Mouse (Mus musculus) liver, adult 10 weeks (tissue): ENCODE results near the gene Dda1. TPM values are rescaled to one million over a fixed set of nuclear protein-coding genes. Genes with fewer than 3 reads are reported as not detected.

Experiments
- polyA plus RNA-seq: library from polyadenylated mRNA; stranded (reverse); fragments of 350-450 nt; fragmentation: Illumina TruSeq; extraction: RNeasy Lipid Tissue Mini Kit (QIAGEN cat#74804); gene quantifications from one replicate; pipeline ENCODE4 v1.2.3, GENCODE M21; 2014; ENCODE audit warnings: low read depth, low replicate concordance

Gene Dda1
- polyA plus RNA-seq = 1.1 TPM

DNA sequence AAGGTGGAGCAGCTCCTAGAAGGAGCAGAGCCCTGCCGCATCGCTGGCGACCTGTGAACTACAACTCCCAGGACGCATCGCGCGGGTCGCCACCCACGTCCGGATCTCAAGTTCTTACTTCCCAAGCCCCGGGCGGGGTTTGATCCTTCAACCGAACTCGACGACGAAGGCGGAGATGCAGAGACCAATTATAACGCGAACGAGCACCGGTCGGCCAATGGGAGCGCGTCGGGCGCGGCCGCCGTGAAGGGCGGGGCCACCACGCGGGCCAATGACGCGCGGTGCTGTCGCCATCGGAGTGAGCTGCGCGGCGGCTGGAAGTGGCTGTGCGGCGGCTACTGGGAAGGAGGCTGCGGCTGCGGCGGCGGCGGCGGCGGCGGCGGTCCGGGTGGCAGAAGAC lies at the start of gene Dda1:
Dda1 (plus strand) TSS at position 284 of the 400 bp plus-strand sequence.

GRCm38 (mm10) chr8:71463188-71464033 lies 5.6 kb upstream of the Dda1 start, which contains the start of gene Abhd8:
TSS of gene Abhd8 (minus strand) at chr8:71463655.

GRCm38 (mm10) chr8:71464513-71465500 lies 4.2 kb upstream of the Dda1 start, which contains the start of gene Mrpl34:
TSS of gene Mrpl34 (plus strand) at chr8:71464959.

DNA sequence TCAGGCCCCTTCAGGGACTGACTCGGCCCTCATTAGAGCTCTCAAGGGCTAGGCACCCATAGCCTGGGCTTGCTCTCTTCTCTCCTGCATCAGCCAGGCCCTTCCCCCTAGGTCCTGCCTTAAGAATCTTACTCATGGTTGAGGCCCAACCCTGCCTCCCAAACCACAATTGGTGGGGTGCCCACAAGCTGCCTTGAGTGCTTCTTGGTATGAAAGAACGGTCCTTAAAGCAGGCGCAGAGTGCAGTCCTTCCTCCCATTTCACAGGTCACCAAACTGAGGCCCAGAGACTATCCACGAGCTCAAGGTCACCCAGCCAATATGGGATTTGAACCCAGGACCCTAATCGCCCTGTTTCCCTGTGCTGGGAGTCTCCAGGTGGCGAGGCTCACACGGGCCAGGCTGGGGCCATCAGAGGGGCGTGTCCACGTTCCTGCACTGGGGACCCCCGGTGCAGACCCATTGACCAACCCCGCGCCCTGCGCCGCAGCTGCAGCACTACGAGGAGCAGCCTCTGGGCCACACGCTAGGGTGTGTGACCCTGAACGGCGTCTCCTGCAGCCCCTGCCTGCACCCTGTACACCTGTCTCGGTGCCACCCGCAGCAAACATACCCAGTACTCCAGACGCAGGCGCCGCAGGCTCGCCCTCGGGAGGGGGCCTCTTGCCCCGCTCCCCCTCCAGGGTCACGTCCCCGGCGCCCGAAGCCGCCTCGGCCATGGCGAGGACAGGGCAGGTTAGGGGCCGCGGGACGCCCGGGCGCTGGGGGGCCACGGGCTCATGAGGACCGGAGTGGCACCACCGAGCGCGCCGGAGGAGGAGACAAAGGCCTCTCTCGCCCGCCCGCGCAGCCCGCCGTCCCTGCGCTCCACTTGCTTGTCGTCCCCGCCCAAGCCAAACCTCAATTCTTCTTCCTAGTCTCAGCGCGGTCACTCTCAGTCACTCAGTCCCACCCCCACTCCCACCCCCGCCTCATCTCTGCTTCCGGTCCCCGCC lies 16.4 kb downstream of the Dda1 start, which contains the start of gene Ano8:
Ano8 (minus strand) TSS at position 822 of the 994 bp plus-strand sequence.

DNA sequence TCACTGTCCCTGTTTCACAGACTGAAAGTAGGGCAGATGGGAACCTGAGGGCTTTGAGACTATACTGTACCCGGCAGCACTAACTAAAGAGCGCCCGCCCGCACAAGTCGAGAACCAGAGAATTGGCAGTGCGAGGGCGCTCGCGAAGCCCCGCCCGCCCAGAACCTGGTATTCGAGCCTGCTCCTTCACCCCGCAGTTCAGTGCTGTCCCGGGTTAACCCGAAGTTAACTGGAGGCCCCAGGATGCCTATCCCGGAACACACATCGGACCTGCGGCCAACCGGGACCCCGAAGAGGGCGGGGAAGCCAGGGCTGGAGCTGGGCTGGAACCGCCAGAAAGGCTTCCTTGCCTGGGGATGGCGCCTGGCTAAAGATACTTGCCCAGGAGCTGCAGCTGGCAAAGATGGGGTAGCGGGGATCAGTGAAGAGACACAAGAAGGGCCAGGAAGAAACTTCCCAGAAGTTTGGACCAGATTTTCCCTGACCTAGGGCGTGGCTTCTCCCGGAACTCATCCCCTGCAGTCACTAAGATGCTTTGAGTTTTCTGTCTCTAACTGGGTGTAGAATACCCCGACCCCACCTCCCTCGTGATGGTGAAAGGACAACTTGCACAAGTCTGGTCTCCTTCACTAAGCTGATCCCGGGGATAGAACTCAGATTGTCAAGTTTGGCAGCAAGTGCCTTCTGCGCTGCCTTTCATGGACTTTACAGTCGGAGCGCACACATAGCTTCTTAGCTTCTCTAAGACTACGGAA lies 18.9 kb downstream of the Dda1 start, which contains the start of gene Gtpbp3:
Gtpbp3 (plus strand) TSS at position 413 of the 755 bp plus-strand sequence.

DNA sequence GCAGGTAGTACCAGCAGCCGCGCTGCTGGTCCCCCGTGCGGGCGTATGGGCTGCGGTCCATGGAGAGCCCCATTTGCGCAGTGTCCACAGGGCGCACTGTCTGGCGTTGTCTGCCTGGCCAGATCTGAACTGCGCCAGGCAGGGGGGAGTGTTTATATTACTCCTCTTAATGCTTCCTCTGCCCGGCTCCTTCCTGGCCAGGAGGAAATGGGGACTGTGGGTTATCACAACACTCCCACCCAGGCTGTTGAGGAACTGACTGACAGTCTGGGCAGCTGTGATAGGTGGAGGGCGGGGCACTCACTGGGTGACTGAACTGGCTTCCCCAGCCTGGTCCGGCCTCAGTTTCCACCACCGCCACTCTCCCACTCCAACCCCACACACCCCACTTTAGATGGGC lies 42.6 kb downstream of the Dda1 start, which contains the start of gene Plvap:
Plvap (minus strand) TSS at position 109 of the 400 bp plus-strand sequence.

GRCm38 (mm10) chr8:71525226-71526050 lies 56.4 kb downstream of the Dda1 start, which contains the start of gene Ccdc194:
TSS of gene Ccdc194 (minus strand) at chr8:71525711.

Other genes starting within 250 kb of the Dda1 start
- 2.4 TPM for gene Myo9b, start 196.5 kb upstream of the Dda1 start, polyA plus RNA-seq
- gene Haus8, start 196.3 kb upstream of the Dda1 start, polyA plus RNA-seq = 1.6 TPM
- gene Use1, start 102.4 kb upstream of the Dda1 start, polyA plus RNA-seq = 5.1 TPM
- gene Ocel1, start 97.9 kb upstream of the Dda1 start, polyA plus RNA-seq = 1.1 TPM
- 9.2 TPM for gene Nr2f6, start 87.2 kb upstream of the Dda1 start, polyA plus RNA-seq
- 1.0 TPM for gene Ushbp1, start 73.4 kb upstream of the Dda1 start, polyA plus RNA-seq
- 20.7 TPM for gene Babam1, start 72.3 kb upstream of the Dda1 start, polyA plus RNA-seq
- gene Ankle1, start 63.2 kb upstream of the Dda1 start, polyA plus RNA-seq = not detected
- not detected for gene Abhd8, start 5.5 kb upstream of the Dda1 start, polyA plus RNA-seq
- 5.9 TPM for gene Mrpl34, start 4.2 kb upstream of the Dda1 start, polyA plus RNA-seq
- 0.45 TPM for gene Ano8, start 16.8 kb downstream of the Dda1 start, polyA plus RNA-seq
- 0.64 TPM for gene Gtpbp3, start 18.9 kb downstream of the Dda1 start, polyA plus RNA-seq
- gene Plvap, start 42.6 kb downstream of the Dda1 start, polyA plus RNA-seq = 3.6 TPM
- not detected for gene Ccdc194, start 56.5 kb downstream of the Dda1 start, polyA plus RNA-seq
- 29.0 TPM for gene Bst2, start 68.3 kb downstream of the Dda1 start, polyA plus RNA-seq
- 3.5 TPM for gene Mvb12a, start 73.7 kb downstream of the Dda1 start, polyA plus RNA-seq
- not detected for gene Tmem221, start 89.7 kb downstream of the Dda1 start, polyA plus RNA-seq
- not detected for gene Nxnl1, start 97.4 kb downstream of the Dda1 start, polyA plus RNA-seq
- gene Slc27a1, start 99.7 kb downstream of the Dda1 start, polyA plus RNA-seq = 0.90 TPM
- 0.69 TPM for gene Pgls, start 123.0 kb downstream of the Dda1 start, polyA plus RNA-seq
- gene Fam129c, start 128.4 kb downstream of the Dda1 start, polyA plus RNA-seq = not detected
- 29.0 TPM for gene Colgalt1, start 141.8 kb downstream of the Dda1 start, polyA plus RNA-seq
- gene Unc13a, start 202.6 kb downstream of the Dda1 start, polyA plus RNA-seq = not detected
- 0.11 TPM for gene Jak3, start 207.1 kb downstream of the Dda1 start, polyA plus RNA-seq
- not detected for gene Insl3, start 220.0 kb downstream of the Dda1 start, polyA plus RNA-seq
- 2.3 TPM for gene B3gnt3, start 232.6 kb downstream of the Dda1 start, polyA plus RNA-seq